Mouse (Mus musculus): ENCODE measurements around the gene Tssc4. TPM values are rescaled to one million over a fixed set of nuclear protein-coding genes. Genes with fewer than 3 reads are reported as not detected.

Tssc4 gene
- total RNA-seq (2021) (10 to 100 TPM; 13.6 to 14.8 TPM), polyA plus RNA-seq (2012; rRNA removed) (33.2 and 36.9 TPM in 2 replicates)
- long read RNA-seq, transcript Tssc4-201 (3 exons, 1,519 nt) = minor isoform, 7 of 26 reads
- long read RNA-seq, transcript Tssc4-207 (1 exons, 1,735 nt) = major isoform, 13 of 26 reads
- long read RNA-seq, partial matches to known transcripts = 0 of 26 reads
- long read RNA-seq, other reads (novel, unspliced or antisense) = 0 of 26 reads

GRCm38 (mm10) chr7:143068882-143069591 lies at the start of gene Tssc4:
Gene Tssc4 (plus strand): TSS chr7:143069249.
- WGBS = under 1% methylated on average over 51 of the region's 51 CpGs
- H3K27me3 ChIP-seq (ENCODE audit: control insufficient read depth, insufficient read depth, low read length) = no peaks in the 10 kb centered on the region
- peaks cover 1% of the 10 kb centered on the region; the same call in 1 of the 2 replicates for H3K36me3 ChIP-seq (ENCODE audit: control insufficient read depth, insufficient read depth, low read length)
- peaks cover 9% of the 10 kb centered on the region for H3K4me1 ChIP-seq (ENCODE audit: control insufficient read depth, insufficient read depth, low read length)
- peak; percentile 93 to 99 for DNase-seq
- no peaks in the 10 kb centered on the region for H3K79me2 ChIP-seq (replicated peaks; ENCODE audit: control insufficient read depth, insufficient read depth, low read length)
- H3K4me3 ChIP-seq = peak within 1 kb of the TSS; percentile 84
- peak within 1 kb of the TSS; percentile 80 for H3K9ac ChIP-seq (ENCODE audit: low read depth, low read length)
- intact Hi-C loops (cut with DNase I) = loop anchor here (1.0 to 2.0 kb wide), 3 partner anchors 14 to 61 kb away; no protein-coding TSS in a partner anchor
- TF ChIP-seq EP300 (IDR thresholded peaks at IDR 0.05; ENCODE audit: insufficient read depth, low read depth, low read length) (peak; percentile 93), POLR2A (IDR thresholded peaks at IDR 0.05; ENCODE audit: insufficient read depth, low read depth, low read length) (peak; percentile 74), CTCF (IDR thresholded peaks at IDR 0.05) (no peak)
- peak within 1 kb of the TSS; percentile 97 for H3K27ac ChIP-seq

GRCm38 (mm10) chr7:143020040-143020439 lies 49.0 kb upstream of the Tssc4 start:
- no peaks in the 10 kb centered on the region for H3K79me2 ChIP-seq (replicated peaks; ENCODE audit: control insufficient read depth, insufficient read depth, low read length)
- intact Hi-C loops (cut with DNase I) = loop anchor here (2.0 kb wide), 1 partner anchor 15 kb away; no protein-coding TSS in a partner anchor

DNA sequence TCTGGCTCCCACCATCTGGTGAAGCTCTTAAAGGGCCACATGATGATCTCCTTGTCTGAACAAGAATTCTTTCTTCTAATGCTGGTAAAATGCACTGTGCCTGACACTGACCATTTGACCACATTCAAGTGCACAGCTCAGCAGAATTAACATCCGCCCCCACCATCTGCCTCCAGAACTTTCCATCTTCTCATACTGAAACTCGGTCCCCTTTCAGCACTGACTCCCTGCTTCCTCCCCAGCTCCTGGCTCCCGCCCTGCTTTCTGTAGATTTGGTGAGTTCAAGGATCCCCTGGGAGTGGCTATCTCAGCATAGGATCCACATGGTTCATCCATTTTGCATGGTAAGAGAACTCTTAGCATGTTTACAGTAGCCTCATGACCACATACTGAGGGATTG lies 48.3 kb upstream of the Tssc4 start:
- peaks cover 10% of the 10 kb centered on the region for H3K4me1 ChIP-seq (ENCODE audit: control insufficient read depth, insufficient read depth, low read length)
- no peaks in the 10 kb centered on the region for H3K27me3 ChIP-seq (ENCODE audit: control insufficient read depth, insufficient read depth, low read length)
- H3K79me2 ChIP-seq (replicated peaks; ENCODE audit: control insufficient read depth, insufficient read depth, low read length) = no peaks in the 10 kb centered on the region
- DNase-seq = peak in 1 of 2 experiments; percentile 54
- H3K36me3 ChIP-seq (ENCODE audit: control insufficient read depth, insufficient read depth, low read length) = no peaks in the 10 kb centered on the region; the same call in 1 of the 2 replicates
- no peak for TF ChIP-seq CTCF (IDR thresholded peaks at IDR 0.05)
- no peak for TF ChIP-seq EP300 (IDR thresholded peaks at IDR 0.05; ENCODE audit: insufficient read depth, low read depth, low read length)
- TF ChIP-seq POLR2A (IDR thresholded peaks at IDR 0.05; ENCODE audit: insufficient read depth, low read depth, low read length) = no peak
- H3K27ac ChIP-seq = peak overlapping the region; percentile 27; the same call in 1 of the 2 replicates
- 50% methylated on average over 3 of the region's 3 CpGs for WGBS
- no peak overlapping the region for H3K4me3 ChIP-seq
- intact Hi-C loops (cut with DNase I) = loop anchor here (2.0 kb wide), 1 partner anchor 14 kb away; no protein-coding TSS in a partner anchor
- no peak overlapping the region for H3K9ac ChIP-seq (ENCODE audit: low read depth, low read length)

More at GRCm38 (mm10) chr7:143020040-143020439, 49.0 kb upstream of the Tssc4 start:
- H3K36me3 ChIP-seq (ENCODE audit: control insufficient read depth, insufficient read depth, low read length) = no peaks in the 10 kb centered on the region; the same call in 1 of the 2 replicates
- TF ChIP-seq POLR2A (IDR thresholded peaks at IDR 0.05; ENCODE audit: insufficient read depth, low read depth, low read length) (no peak), EP300 (IDR thresholded peaks at IDR 0.05; ENCODE audit: insufficient read depth, low read depth, low read length) (no peak), CTCF (IDR thresholded peaks at IDR 0.05) (no peak)
- no peak overlapping the region for H3K9ac ChIP-seq (ENCODE audit: low read depth, low read length)
- H3K27ac ChIP-seq = no peak overlapping the region; the same call in 1 of the 2 replicates
- no peak for DNase-seq
- H3K27me3 ChIP-seq (ENCODE audit: control insufficient read depth, insufficient read depth, low read length) = no peaks in the 10 kb centered on the region
- no peak overlapping the region for H3K4me3 ChIP-seq
- peaks cover 17% of the 10 kb centered on the region for H3K4me1 ChIP-seq (ENCODE audit: control insufficient read depth, insufficient read depth, low read length)

- Histone ChIP-seq H3K36me3 (ENCODE audit: control insufficient read depth, insufficient read depth, low read length) (no peaks in the 10 kb centered on the region), H3K79me2 (replicated peaks; ENCODE audit: control insufficient read depth, insufficient read depth, low read length) (no peaks in the 10 kb centered on the region), H3K27me3 (ENCODE audit: control insufficient read depth, insufficient read depth, low read length) (no peaks in the 10 kb centered on the region), H3K4me3 (no peak overlapping the region), H3K4me1 (ENCODE audit: control insufficient read depth, insufficient read depth, low read length) (peaks cover 6% of the 10 kb centered on the region), H3K27ac (peak overlapping the region; percentile 27; the same call in 1 of the 2 replicates), H3K9ac (ENCODE audit: low read depth, low read length) (no peak overlapping the region)
- no peak for DNase-seq
- TF ChIP-seq CTCF (IDR thresholded peaks at IDR 0.05) (no peak), POLR2A (IDR thresholded peaks at IDR 0.05; ENCODE audit: insufficient read depth, low read depth, low read length) (no peak), EP300 (IDR thresholded peaks at IDR 0.05; ENCODE audit: insufficient read depth, low read depth, low read length) (no peak)
- 55% methylated on average over 5 of the region's 5 CpGs for WGBS
- intact Hi-C loops (cut with DNase I) = loop anchor here (2.0 kb wide), 1 partner anchor 13 kb away; no protein-coding TSS in a partner anchor
Observed at GRCm38 (mm10) chr7:143021356-143022164, 47.5 kb upstream of the Tssc4 start.

DNA sequence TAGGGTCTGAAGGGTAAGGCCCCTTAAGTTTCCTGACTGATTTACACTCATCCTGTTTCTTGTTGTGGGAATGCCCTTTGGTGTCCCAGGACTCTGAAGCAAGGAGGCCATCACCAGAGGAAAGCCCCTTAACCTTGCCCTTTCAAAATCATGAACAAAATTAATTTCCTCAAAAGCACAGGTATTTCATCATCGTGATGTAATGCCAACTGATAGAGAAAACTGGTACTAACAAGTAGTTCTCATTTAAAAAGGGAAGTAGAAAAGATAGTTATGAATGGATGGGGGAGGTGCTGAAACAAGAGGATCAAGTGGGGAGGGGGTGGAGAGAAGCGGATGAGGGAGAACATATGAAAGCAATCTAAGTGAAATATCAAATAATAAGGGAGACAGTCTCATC lies 45.5 kb upstream of the Tssc4 start:
- DNase-seq = no peak
- Histone ChIP-seq H3K27me3 (ENCODE audit: control insufficient read depth, insufficient read depth, low read length) (no peaks in the 10 kb centered on the region), H3K4me1 (ENCODE audit: control insufficient read depth, insufficient read depth, low read length) (no peaks in the 10 kb centered on the region), H3K27ac (no peak overlapping the region), H3K36me3 (ENCODE audit: control insufficient read depth, insufficient read depth, low read length) (no peaks in the 10 kb centered on the region), H3K79me2 (replicated peaks; ENCODE audit: control insufficient read depth, insufficient read depth, low read length) (no peaks in the 10 kb centered on the region), H3K4me3 (no peak overlapping the region), H3K9ac (ENCODE audit: low read depth, low read length) (no peak overlapping the region)
- 93% methylated on average over 2 of the region's 2 CpGs for WGBS
- no peak for TF ChIP-seq EP300 (IDR thresholded peaks at IDR 0.05; ENCODE audit: insufficient read depth, low read depth, low read length)
- TF ChIP-seq POLR2A (IDR thresholded peaks at IDR 0.05; ENCODE audit: insufficient read depth, low read depth, low read length) = no peak
- TF ChIP-seq CTCF (IDR thresholded peaks at IDR 0.05) = no peak
- intact Hi-C loops (cut with DNase I) = no loop called here

Data from heart, adult 2 months (tissue).